7 mouse cellular contexts compared by ENCODE assay signal in genomic region chr12:41486331-41486730, GRCm38 (mm10). TPM values are rescaled to one million over a fixed set of nuclear protein-coding genes. Genes with fewer than 3 reads are reported as not detected.
A peak's percentile ranks its signal among the peaks of the same experiment; 100 is the strongest.
DNase-seq lines count a peak whose midpoint lies in the region; ATAC-seq and TF ChIP-seq lines count a peak whose summit lies in the region.

Gene Lrrn3, minus strand, starts transcription at chr12:41486431.

- no peak for DNase-seq in lung, adult 2 months
- no peak for DNase-seq in lung, postnatal 4 days
- DNase-seq in embryonic facial prominence, embryonic 11.5 days (ENCODE audit: low spot score), result no peak
- DNase-seq in layer of hippocampus, postnatal 10 days (ENCODE audit: low spot score in 2 of 2), result no peak
- no peak for DNase-seq in urinary bladder, postnatal 4 days (ENCODE audit: low spot score in 2 of 2)
- DNase-seq in cerebellum, adult 18-20 months, result no peak

- H3K4me1 ChIP-seq in lung, adult 2 months (ENCODE audit: control insufficient read depth, insufficient read depth, low read length), result peaks cover 2% of the 10 kb centered on the region; the same call in 1 of the 2 replicates
- H3K4me1 ChIP-seq in embryonic facial prominence, embryonic 11.5 days (ENCODE audit: control insufficient read depth, insufficient read depth, low read length), result no peaks in the 10 kb centered on the region

- H3K9ac ChIP-seq in embryonic facial prominence, embryonic 11.5 days (replicated peaks; ENCODE audit: low read length), result peak within 1 kb of the TSS; percentile 54

- no peak within 1 kb of the TSS for H3K27ac ChIP-seq in embryonic facial prominence, embryonic 11.5 days (replicated peaks; ENCODE audit: low read depth, low read length)

- TF ChIP-seq POLR2A in lung, adult 2 months (IDR thresholded peaks at IDR 0.05; ENCODE audit: borderline replicate concordance, extremely low read depth, low read depth, low read length), result no peak
- TF ChIP-seq POLR2A in myocyte (IDR thresholded peaks at IDR 0.05; ENCODE audit: insufficient read length, low read depth), result no peak

- 96% methylated on average over 1 of the region's 1 CpGs for WGBS in lung, adult 2 months
- 76% methylated on average over 1 of the region's 1 CpGs for WGBS in embryonic facial prominence, embryonic 11.5 days

- no peaks in the 10 kb centered on the region for H3K27me3 ChIP-seq in embryonic facial prominence, embryonic 11.5 days (ENCODE audit: control insufficient read depth, insufficient read depth, low read length)
- H3K27me3 ChIP-seq in myocyte (ENCODE audit: control insufficient read depth, insufficient read depth, insufficient read length), result no peaks in the 10 kb centered on the region

- no peak for TF ChIP-seq CTCF in lung, adult 2 months (IDR thresholded peaks at IDR 0.05; ENCODE audit: insufficient read depth, low read length)

- peak within 1 kb of the TSS; percentile 70 for H3K4me3 ChIP-seq in lung, adult 2 months (replicated peaks; ENCODE audit: extremely low read depth, low read depth, low read length)
- peak within 1 kb of the TSS; percentile 24 for H3K4me3 ChIP-seq in embryonic facial prominence, embryonic 11.5 days (ENCODE audit: low read depth, low read length)
- peak within 1 kb of the TSS; percentile 13 for H3K4me3 ChIP-seq in myocyte

- peak within 1 kb of the TSS; percentile 26 for H3K4me2 ChIP-seq in embryonic facial prominence, embryonic 11.5 days (ENCODE audit: low read depth, low read length)
- H3K4me2 ChIP-seq in myocyte (ENCODE audit: low read depth), result peak within 1 kb of the TSS; percentile 88

- no peak within 1 kb of the TSS for H3ac ChIP-seq in myocyte (ENCODE audit: control insufficient read depth, insufficient read length)

- H3K36me3 ChIP-seq in embryonic facial prominence, embryonic 11.5 days (replicated peaks; ENCODE audit: control insufficient read depth, insufficient read depth, low read depth, low read length), result no peaks in the 10 kb centered on the region
- no peaks in the 10 kb centered on the region for H3K36me3 ChIP-seq in myocyte (ENCODE audit: control insufficient read depth, insufficient read depth)

- ATAC-seq in embryonic facial prominence, embryonic 11.5 days (replicated peaks; ENCODE audit: insufficient number of reproducible peaks, low FRiP score, low TSS enrichment, low read depth), result no peak

- H3K79me2 ChIP-seq in myocyte (ENCODE audit: control insufficient read depth, insufficient read depth), result no peaks in the 10 kb centered on the region

- no peaks in the 10 kb centered on the region for H3K9me3 ChIP-seq in embryonic facial prominence, embryonic 11.5 days (replicated peaks; ENCODE audit: control insufficient read depth, low read length)

TF ChIP-seq in myocyte, 11 proteins besides CTCF, POLR2A, EP300 and RAD21:
- TF ChIP-seq SRF (IDR thresholded peaks at IDR 0.05; ENCODE audit: control insufficient read depth, insufficient read length, low read depth) (no peak), MYOG (IDR thresholded peaks at IDR 0.05; ENCODE audit: control insufficient read depth in 1 of 3, insufficient read depth in 1 of 3, insufficient read length in 2 of 3, low read depth in 2 of 3) (no peak)

RNA-seq across cellular contexts. Expression of gene Lrrn3, which starts in this region (rescaled TPM):
- 1.2 and 2.7 TPM in 2 replicates for polyA plus RNA-seq in lung, adult 2 months (2012; rRNA removed)
- polyA plus RNA-seq in embryonic facial prominence, embryonic 11.5 days (2014; fragmentation: Nextera tagmentation; extraction: Ambion mirVana), result 22.0 and 22.4 TPM in 2 replicates
- 10 to 100 TPM; 74.0 to 78.8 TPM for total RNA-seq in layer of hippocampus, postnatal 10 days (2021)
- 0.13 TPM for polyA plus RNA-seq in myocyte (2012; fragmentation: generic; extraction: Trizol)

Comparison
In these comparisons a context has a peak if more than half of its experiments do, and no peak if none do; other contexts are left out.
1. H3K4me3 ChIP-seq: peak in every context shown above with its lines; median percentile 70 in lung, adult 2 months; 24 in embryonic facial prominence, embryonic 11.5 days; 13 in myocyte.